Mouse (Mus musculus) olfactory bulb, adult 2 months (tissue): ENCODE data around the gene Edc4. TPM values are rescaled to one million over a fixed set of nuclear protein-coding genes. Genes with fewer than 3 reads are reported as not detected.

Source experiments
- H3K27ac ChIP-seq: fragments of 200-500 bp; 2 replicates; pipeline ENCODE4 v1.5.1; 2012; ENCODE audit warnings: low read depth, low read length; ENCODE audit not compliant: insufficient read depth
- H3K4me1 ChIP-seq: fragments of 200-500 bp; 2 replicates; pipeline ENCODE4 v1.6.1; 2012; ENCODE audit warnings: low read length; ENCODE audit not compliant: control insufficient read depth, insufficient read depth
- H3K4me3 ChIP-seq: fragments of 200-500 bp; 2 replicates; pipeline ENCODE4 v1.5.1; 2012; ENCODE audit warnings: mild to moderate bottlenecking, low read depth, low read length, moderate library complexity; ENCODE audit not compliant: insufficient read depth
- CTCF ChIP-seq: fragments of 200-500 bp; IDR thresholded peaks from 2 replicates; pipeline ENCODE4 v1.5.1; 2012; ENCODE audit warnings: low read depth, mild to moderate bottlenecking, low read length, moderate library complexity; ENCODE audit not compliant: insufficient read depth
- POLR2A ChIP-seq: fragments of 200-500 bp; IDR thresholded peaks from 2 replicates; pipeline ENCODE4 v1.6.1; 2012; ENCODE audit warnings: mild to moderate bottlenecking, low read depth, low read length, moderate library complexity; ENCODE audit not compliant: insufficient read depth
- WGBS: fragments of 180-500 bp; shearing (Covaris S2); methylation state at CpG from one replicate; pipeline ENCODE4 v1.1.7; 2018; 5-methylcytosine and 5-hydroxymethylcytosine counted together
- polyA plus RNA-seq: library from polyadenylated mRNA; stranded (reverse); fragments of >200 nt; gene quantifications from 2 replicates; pipeline ENCODE4 v1.2.4, GENCODE M21; 2012; ENCODE audit warnings: low replicate concordance; ENCODE audit not compliant: missing spikeins, insufficient read depth, insufficient read length

Edc4 gene
- polyA plus RNA-seq, 1 experiment, result not detected

DNA sequence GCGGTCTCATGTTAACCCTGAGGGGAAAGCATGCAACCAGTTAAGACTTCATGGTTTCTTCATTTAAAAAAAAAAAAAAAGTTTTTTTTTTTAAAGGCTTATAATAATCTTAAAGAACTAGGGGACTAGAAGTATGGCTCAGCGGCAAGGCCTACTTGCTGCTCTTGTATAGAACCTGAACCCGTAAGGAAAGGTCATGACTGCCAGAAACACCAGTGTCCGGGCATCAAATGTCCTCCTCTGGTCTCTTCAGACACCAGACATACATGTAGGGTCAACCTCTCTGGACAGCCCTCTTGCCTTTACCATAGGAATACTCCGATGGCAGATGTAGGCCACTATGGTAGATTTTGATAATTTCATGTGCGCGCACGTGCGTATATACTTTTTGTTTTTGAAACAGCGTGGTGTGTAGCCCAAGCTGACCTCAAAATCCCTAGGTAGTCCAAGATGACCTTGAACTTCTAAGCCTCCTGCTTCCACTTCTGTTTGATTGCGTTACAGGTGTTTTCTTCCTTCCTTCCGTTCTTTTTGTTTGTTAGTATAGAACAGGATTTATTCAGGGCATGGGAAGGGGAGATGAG, 28.4 kb upstream of the Edc4 start:
- 80% methylated on average over 12 of the region's 12 CpGs for WGBS
- Histone ChIP-seq H3K4me1 (peaks cover 6% of the 10 kb centered on the region), H3K27ac (no peak overlapping the region), H3K4me3 (no peak overlapping the region)
- TF ChIP-seq POLR2A, result no peak
- TF ChIP-seq CTCF, result no peak

DNA sequence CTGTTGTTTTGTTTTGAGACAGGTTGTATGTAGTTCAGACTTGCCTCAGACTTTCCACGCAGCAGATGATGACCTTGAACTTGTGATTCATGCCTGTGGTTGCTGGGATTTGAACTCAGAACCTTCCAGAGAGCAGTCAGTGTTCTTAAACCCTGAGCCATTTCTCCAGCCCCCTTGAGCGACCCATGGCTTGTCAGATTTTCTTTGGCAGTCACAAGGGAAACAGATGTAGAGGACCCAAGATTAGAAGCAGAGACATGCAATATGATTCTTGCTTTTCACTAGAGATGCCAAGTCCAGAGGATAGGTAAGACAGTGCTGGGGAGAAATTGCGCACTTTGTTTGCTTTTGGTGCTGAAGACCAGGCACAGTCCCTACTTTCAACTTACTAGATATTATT, 27.5 kb upstream of the Edc4 start, which contains the start of gene Cenpt:
Gene Cenpt (minus strand): TSS at position 101 of the 400 bp plus-strand sequence.
- H3K4me1 ChIP-seq, result peaks cover 6% of the 10 kb centered on the region
- no peak for TF ChIP-seq CTCF
- TF ChIP-seq POLR2A, result no peak
- WGBS, result 95% methylated on average over 3 of the region's 3 CpGs
- H3K27ac ChIP-seq, result no peak within 1 kb of the TSS
- H3K4me3 ChIP-seq, result no peak within 1 kb of the TSS

- Histone ChIP-seq H3K4me1 (peaks cover 6% of the 10 kb centered on the region), H3K27ac (no peak overlapping the region), H3K4me3 (no peak overlapping the region)
- 23% methylated on average over 8 of the region's 8 CpGs for WGBS
- TF ChIP-seq POLR2A (no peak), CTCF (no peak)
These were observed 26.4 kb upstream of the Edc4 start for GRCm38 (mm10) chr8:105854303-105854702.

DNA sequence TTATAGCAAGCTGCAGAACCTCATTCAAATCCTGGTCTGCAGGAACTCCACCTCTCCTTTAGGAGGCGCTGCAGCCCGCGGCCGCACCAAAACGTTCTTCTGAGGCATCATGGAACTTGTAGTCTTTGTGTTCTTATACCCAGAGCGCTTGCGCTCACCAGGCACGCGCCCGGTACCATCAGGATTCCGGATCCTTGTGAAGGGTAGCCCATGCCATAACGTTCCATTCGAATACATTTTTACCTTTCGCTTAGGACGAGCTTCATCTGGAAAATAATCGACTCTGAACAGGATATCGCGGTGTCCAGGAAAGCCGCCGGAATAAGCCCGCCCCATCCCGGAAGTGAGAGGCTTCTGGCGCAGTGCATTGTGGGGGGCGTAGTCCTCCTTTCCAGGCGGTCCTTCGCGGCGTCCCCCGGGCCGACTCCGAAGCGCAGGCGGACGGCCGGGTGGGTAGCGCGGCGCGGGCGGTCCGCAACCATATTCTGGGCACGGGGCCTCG, 25.9 kb upstream of the Edc4 start, which contains the start of gene Thap11:
Gene Thap11 (plus strand): TSS at position 418 of the 502 bp plus-strand sequence.
- Histone ChIP-seq H3K27ac (peak within 1 kb of the TSS; percentile 98), H3K4me3 (peak within 1 kb of the TSS; percentile 67), H3K4me1 (peaks cover 6% of the 10 kb centered on the region)
- under 1% methylated on average over 43 of the region's 43 CpGs for WGBS
- TF ChIP-seq CTCF (peak; percentile 58; the same call in 1 of the 2 replicates), POLR2A (0 out of 2 replicates have a peak, but pooled peaks have one; percentile 20)

DNA sequence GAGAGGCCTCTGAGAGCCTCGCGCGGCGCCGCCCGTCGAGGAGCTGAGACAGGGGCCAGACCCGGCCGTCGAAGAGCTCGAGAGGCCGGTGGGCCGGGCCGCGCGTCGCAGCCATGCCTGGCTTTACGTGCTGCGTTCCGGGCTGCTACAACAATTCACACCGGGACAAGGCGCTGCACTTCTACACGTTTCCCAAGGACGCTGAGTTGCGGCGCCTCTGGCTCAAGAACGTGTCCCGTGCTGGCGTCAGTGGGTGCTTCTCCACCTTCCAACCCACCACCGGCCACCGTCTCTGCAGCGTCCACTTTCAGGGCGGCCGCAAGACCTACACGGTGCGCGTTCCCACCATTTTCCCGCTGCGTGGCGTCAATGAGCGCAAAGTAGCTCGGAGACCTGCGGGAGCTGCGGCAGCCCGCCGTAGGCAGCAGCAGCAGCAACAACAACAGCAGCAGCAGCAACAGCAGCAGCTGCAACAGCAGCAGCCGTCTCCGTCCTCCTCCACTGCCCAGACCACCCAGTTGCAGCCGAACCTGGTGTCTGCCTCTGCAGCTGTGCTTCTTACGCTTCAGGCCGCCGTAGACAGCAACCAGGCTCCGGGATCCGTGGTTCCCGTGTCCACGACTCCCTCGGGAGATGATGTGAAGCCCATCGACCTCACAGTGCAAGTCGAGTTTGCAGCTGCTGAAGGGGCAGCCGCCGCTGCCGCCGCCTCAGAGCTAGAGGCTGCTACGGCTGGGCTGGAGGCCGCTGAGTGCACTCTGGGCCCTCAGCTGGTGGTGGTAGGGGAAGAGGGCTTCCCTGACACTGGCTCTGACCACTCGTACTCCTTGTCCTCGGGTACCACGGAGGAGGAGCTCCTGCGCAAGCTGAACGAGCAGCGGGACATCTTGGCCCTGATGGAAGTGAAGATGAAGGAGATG, 25.2 kb upstream of the Edc4 start:
- Histone ChIP-seq H3K4me1 (peaks cover 9% of the 10 kb centered on the region), H3K4me3 (peak overlapping the region; percentile 67), H3K27ac (peak overlapping the region; percentile 98)
- TF ChIP-seq POLR2A (0 out of 2 replicates have a peak, but pooled peaks have one; percentile 19), CTCF (no peak)
- WGBS, result under 1% methylated on average over 71 of the region's 71 CpGs

GRCm38 (mm10) chr8:105856168-105856835, 24.4 kb upstream of the Edc4 start:
- peak overlapping the region; percentile 98 for H3K27ac ChIP-seq
- no peak for TF ChIP-seq POLR2A

DNA sequence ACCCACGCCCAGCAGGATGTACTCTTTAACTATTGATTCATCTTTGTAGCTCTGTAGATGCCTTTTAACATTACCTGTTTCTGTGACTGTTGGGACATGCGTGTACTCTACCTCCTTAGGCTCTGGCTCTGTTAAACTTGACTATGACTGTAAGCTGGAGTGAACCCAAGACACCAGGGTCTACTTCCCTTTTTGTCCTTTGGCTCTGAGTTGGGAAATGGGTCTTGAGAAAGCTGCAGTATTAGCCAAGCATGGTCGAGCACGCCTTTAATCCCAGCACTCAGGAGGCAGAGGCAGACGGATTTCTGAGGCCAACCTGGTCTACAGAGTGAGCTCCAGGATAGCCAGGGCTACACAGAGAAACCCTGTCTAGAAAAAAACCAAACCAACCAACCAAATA, 22.2 kb upstream of the Edc4 start:
- Histone ChIP-seq H3K4me3 (no peak overlapping the region), H3K4me1 (peaks cover 9% of the 10 kb centered on the region), H3K27ac (no peak overlapping the region)
- TF ChIP-seq CTCF, result no peak
- TF ChIP-seq POLR2A, result no peak
- WGBS, result 84% methylated on average over 5 of the region's 5 CpGs

More at GRCm38 (mm10) chr8:105856168-105856835, 24.4 kb upstream of the Edc4 start:
- 11% methylated on average over 15 of the region's 15 CpGs for WGBS
- Histone ChIP-seq H3K4me3 (peak overlapping the region; percentile 67), H3K4me1 (peaks cover 9% of the 10 kb centered on the region)

GRCm38 (mm10) chr8:105859314-105859713, 21.4 kb upstream of the Edc4 start:
- no peak overlapping the region for H3K27ac ChIP-seq
- H3K4me3 ChIP-seq, result no peak overlapping the region
- WGBS, result 72% methylated on average over 5 of the region's 5 CpGs
- no peak for TF ChIP-seq CTCF
- TF ChIP-seq POLR2A, result no peak
- H3K4me1 ChIP-seq, result peaks cover 8% of the 10 kb centered on the region
